Mouse (Mus musculus) fibroblast of lung, adult 2 months (primary cell): Measurements from ENCODE around the gene Fmnl3.

Experiments used
- DNase-seq: peaks from one replicate; pipeline ENCODE4 v3.0.0-alpha.2; 2011; ENCODE audit warnings: low read depth

Fmnl3 gene

DNA sequence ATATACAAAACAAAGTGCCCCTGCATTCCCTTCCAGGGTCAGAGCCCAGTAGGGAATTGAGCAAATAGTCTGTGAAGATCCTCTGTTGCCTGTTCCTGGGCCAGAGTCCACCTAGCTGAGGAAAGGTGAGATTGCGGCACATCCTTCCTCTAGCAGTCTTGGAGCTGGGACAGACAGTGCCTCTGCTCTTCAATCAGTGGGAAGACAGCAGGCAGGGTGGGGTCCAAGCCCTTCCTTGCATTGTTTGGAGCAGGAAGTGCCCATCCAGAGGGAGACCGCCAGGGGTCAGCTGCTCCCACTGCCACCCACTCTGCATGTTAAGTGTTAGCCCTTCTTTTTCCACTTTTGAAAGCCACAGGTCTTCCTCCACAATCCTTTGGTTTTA is 53.0 kb downstream of the Fmnl3 start:
- DNase-seq = no peak

DNA sequence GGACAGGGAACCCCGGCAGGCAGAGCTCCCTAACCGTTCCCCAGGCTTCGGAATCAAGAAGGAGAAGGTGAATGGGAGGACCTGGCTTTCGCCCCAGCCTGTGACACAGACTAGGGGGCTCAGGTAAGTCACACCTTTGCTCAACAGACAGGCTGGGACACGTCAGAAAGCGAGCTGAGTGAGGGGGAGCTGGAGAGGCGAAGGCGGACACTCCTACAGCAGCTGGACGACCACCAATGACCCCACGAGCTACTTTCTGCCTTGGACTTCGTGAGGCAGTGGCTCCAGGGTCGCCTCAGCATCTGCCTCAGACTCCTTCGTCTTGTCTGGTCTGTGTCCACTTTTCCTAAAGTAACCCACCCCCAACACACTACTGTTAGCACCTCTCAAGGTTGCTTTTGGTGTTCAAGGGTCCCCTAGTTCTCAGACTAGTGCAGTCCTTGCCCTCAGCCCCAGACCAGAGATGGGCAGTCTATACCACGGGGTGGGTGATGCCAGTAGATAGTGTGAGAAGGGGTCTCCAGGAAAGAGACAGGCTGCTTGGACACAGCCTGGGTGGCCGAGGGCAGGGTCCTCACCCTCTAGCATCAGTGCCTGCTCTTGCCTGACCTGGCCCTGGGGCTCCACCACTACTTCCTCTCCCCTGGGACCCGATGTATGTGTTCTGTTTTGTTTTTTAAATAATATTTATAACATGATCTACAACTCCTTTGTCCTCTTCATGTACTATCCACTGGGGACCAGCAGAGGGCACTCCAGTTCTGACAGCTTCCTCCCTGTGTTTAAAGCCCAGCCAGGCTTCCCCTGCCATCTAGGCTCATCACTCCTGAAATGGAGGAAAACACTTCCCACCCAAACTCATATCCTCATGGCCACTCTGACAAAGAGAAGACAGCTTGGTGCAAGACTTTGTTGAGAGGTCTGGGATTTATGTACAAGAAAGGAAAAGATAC is 53.7 kb downstream of the Fmnl3 start:
- peak; percentile 53 for DNase-seq

DNA sequence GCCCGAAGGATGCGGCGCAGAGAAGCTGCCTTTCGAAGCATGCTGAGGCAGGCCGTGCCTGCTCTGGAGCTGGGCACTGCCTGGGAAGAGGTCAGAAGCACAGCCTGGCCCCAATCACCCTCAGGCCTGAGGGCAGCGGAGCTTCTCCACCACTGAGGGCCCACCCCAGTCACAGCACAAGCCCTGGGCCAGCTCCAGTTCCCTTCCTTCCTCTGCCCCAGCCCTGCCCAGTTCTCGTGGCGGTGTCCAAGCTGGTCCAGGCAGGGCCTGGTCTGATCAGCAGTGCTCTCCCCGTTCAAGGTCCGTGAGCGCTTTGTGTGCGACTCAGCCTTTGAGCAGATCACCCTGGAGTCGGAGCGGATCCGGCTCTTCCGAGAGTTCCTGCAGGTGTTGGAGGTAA is 55.4 kb downstream of the Fmnl3 start:
- no peak for DNase-seq

DNA sequence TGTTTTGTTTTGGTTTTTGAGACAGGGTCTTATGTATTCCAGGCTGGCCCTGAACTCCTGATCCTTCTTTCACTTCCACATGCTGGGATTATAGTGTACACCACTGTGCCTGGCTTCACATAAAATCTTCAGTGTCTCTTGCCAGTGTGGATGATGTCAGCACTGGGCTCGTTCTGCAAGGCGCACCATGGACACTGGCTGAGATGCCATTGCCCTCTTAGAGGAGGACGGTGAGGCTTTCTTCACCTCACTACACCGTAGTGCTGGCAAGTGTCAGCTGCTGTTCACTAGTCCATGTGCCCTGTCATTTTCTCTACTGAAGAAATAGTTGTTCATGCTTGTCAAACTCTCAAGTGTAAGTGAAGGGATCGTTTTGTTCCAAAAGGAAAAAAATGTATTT is 59.7 kb downstream of the Fmnl3 start:
- DNase-seq = no peak

DNA sequence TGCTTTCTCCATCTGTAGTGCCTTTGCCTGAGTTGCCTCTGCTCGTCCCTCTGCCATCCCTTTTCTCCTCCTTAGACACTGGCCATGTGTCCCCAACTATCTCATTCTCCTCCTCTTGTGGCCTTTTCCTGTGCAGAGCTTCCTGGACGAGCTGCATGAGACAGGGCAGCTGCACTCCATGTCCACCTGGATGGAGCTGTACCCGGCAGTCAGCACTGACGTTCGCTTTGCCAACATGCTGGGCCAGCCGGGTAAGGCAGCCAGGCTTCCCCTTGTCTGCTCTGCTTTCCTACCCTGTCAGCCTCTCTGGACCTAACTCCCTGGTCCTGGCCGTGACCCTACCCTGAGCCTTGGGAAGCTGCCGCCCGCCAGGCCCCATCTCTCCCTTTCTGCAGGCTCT is 60.7 kb downstream of the Fmnl3 start:
- no peak for DNase-seq

DNA sequence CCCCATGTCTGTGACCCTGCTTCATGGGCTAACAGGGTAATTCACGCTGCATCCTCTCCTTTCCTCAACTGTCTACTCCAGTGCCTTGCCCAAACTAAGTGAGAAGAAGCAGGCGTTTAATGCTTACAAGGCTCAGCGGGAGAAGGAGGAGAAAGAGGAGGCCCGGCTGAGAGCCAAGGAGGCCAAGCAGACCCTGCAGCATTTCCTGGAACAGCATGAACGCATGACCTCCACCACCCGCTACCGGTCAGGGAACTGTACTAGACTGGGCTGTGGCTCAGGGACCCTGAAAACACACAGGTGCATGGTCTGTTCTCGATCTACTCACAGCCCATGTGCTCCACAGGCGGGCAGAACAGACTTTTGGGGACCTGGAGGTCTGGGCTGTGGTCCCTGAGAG is 62.8 kb downstream of the Fmnl3 start:
- DNase-seq = no peak

DNA sequence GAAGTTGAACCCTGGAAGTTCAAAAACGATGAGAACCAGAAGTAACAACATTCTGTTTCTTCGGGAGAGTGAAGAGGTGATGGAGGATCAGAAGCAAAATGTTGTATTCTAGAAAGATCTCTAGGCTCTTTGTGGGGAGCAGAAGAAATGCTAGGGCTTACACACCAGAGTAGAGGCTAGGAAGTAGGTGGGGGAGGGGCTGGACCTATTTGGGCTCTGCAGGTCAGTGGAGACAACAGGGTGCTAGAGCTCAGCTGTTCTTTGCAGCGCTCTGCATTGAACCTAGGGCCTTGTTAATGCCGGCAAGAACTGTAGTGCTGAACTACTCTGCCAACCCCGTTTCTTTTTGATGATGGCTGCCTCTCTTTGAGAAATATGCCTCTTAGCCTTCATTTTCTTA is 74.1 kb downstream of the Fmnl3 start:
- no peak for DNase-seq

DNA sequence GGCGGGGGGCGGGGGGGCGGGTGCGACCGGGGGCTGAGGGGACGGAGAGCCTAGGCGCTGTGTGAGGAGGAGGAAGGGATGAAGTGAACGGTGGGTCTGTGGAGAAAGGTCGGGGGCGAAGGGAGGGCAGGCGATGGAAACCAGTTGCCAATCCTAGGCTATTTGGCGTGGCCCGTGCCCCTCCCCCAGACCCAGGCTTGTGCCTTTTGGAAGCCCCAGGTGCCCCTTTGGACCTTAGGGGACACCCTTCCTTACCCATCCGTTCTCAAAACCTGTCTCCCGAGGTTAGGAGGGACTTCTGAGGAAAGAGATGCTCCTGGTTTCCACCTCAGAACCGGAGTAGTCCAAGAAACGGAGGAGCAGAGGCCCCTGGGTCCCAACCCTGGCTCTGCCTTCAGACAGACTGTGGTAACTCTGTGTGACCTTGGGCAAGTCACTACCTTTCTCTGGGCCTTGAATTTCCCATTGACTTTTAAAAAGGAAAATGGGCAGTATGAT is 74.7 kb downstream of the Fmnl3 start, which contains the start of gene Fam186b:
Gene Fam186b, minus strand, starts transcription at position 405 of the 498 bp plus-strand sequence.
- no peak for DNase-seq

DNA sequence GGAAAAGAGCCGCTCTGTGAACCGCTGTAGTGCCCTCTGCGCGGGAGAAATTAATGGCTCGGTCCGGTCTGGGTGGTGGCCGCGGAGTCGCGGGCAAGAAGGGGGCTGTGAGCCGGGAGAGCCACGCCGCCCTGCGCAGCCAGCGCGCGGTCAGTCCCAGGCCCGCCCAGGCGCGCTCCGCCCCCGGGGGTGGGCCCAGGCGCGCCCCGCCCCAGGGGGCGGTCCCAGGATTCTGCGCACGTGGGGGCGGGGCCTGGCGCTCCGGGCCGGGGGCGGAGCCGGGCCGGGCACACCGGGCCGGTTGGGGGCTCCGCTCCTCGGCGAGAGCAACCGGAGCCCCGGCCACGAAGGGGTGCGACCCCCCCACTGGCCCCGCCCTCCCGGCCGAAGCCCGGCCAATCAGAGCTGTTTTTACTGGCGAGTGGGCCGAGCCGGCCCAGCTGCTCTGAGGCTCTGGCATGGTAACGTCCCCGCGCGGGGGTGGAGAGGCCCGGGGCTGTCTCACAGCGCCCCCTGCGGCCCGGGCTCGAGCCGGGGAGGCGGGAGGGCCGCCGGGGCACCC is 75.4 kb downstream of the Fmnl3 start, which contains the start of gene Prpf40b:
Gene Prpf40b, plus strand, starts transcription at position 275 of the 562 bp plus-strand sequence.
- DNase-seq = peak; percentile 62

DNA sequence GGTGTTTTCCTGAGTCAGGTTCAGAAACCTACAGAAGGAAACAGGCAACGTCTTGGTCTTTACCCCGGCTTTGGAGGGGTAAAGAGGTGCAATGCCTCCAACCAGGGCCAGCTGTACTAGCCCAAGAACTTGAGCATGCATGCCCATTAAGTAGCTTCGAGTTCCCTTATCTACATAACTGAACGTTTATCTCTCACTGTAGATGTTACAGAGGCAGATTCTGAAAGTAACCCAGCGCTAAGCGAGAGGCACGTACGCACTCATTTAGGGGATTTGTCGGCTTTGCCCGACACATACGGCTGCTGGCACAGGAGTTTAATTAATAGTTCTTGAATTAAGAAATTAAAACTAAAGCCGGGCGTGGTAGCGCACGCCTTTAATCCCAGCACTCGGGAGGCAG is 76.0 kb downstream of the Fmnl3 start:
- no peak for DNase-seq

DNA sequence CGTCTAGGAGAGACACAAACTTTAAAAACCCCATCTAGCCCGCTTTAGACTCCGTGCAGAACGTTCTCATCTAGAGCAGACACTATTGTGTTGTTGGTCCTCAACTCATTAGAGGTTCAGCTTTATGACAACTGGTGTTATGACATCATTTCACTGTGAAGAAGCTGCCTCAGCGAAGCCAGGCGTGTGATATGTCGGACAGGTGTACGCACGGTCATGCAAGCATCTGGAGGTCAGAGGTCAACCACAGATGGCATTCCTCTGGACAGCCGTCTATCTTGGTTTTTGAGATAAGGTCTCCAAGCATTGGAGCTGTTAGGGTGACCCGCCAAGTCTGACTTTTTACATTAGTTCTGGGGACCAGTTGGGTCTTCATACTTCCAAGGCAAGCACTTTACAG is 79.7 kb downstream of the Fmnl3 start:
- DNase-seq = no peak

DNA sequence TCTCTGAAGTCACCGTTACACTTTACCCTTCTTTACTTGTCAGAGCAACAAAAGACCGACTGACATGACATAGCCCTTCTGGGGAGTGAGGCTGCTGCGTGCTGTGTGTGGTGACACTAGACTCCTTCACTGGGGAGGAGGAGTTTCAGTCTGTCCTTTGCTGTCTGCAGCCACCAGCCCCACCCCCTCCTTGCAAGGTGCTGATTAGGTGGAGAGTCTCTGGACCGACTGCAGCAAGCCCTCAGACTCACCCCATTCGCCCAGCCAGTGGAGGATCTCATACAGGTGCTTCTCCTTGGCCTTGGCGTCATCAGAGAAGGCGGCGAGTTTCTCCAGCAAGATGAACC is 85.1 kb downstream of the Fmnl3 start:
- no peak for DNase-seq

DNA sequence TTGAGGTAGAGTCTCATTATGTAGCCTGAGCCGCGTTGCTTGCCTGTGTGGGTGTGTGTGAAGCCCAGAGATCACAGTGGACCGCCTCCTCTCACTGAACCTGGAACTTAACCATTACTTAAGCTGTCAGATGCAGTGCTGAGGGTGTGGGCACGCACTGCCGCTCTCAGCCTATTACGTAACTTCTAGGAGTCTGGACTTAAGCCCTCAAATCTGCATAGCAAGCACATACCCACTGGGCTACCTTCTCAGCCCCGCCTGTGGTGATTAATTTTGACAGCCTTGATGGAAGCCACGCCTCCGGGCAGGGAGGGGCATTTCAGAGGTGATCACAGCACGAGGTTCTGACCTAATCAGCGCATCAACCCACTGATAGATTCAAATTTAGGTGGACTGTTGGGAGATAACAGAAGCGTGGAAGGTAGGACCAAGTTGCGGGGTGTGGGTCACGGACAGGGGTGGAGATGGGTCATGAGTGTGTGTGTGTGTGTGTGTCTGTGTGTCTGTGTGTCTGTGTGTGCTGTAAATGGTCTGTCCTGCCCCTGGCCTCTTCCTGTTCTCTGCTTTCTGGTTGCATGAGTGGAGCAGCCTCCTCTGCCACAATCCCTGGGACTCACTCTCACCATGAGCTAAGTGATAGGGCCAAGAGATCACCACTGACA is 85.6 kb downstream of the Fmnl3 start:
- DNase-seq = peak; percentile 27

DNA sequence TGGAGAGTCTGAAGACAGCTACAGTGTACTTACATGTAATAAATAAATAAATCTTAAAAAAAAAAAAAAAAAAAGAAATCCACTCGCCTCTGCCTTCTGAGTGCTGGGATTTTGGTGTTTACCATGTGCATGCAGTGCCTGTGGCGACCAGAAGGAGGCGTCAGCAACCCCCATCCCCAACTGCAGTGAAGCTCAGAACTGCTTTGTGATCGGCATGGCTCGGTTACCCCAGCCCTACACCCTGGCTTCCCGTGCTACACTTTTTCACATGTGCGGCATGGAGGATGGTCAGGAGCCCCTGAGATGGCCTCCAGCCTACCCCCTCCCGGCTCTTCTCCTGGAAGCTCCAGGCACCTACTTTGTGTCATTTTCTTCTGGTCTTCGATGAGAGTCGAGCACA is 86.8 kb downstream of the Fmnl3 start:
- DNase-seq = no peak

DNA sequence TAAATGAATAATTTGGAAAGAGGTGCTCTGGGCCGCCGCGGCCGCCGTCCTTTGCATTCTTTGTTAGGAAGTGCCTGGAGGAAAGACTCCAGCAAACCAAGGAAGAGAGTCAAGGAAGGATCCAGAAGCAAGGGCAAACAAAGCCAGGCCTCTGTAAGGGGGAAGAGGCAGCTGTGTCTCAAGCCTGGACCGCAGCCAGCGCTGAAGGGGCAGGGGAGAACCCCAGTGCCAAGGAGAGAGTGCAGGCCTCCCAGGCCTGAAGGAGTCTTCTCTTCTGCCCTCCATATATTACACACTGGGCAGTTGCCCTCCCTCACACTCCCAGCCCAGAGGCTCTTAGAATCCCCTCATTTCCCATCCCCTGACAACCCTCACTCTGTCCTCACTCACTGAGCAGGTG is 92.0 kb downstream of the Fmnl3 start:
- DNase-seq = no peak

DNA sequence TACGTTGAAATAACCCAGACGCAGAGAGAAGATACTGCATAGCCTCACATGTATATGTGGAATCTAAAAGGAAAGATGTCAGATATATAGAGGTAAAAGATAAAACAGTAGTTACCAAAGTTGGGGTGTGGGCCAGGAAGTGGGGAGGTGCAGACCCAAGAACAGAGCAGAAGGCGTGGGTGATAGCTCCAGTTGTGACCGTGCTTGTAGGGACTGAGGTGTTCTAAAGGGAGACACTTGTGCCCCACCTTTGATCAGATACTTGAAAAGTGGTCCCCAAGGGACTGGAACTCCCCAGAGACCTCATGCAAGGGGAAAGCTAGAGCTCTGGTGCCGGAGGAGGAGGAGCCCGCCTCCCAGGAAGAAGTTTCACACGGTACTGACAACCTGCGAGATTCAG is 94.2 kb downstream of the Fmnl3 start:
- no peak for DNase-seq
